Mouse (Mus musculus): ENCODE measurements around the gene Prkab1.

DNA sequence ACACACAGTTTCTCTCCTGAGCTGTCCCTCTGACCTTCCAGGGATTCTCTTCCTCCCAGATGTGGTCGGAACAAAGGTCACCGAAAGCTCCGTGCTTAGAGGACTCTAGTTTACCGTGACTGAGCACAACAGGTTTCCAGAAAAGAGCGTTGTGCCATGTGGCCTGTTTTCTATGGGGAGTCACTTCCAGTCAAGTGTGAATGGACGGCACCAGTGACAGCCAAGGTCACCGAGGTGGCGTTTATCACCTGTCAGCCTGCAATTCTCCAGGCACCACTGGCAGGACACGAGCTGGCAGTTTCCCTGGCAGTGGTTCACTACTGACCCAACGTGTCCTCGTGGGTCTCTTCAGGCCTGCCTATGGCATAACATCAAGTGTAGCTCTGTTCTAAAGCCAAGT is 4.9 kb downstream of the Prkab1 start:
- no peak for TF ChIP-seq CTCF (IDR thresholded peaks at IDR 0.05; ENCODE audit: low read depth, low read length)
- TF ChIP-seq GATA1 (IDR thresholded peaks at IDR 0.05; ENCODE audit: borderline replicate concordance, low read length), result no peak
- no peak for TF ChIP-seq TAL1 (conservative IDR thresholded peaks at IDR 0.05; ENCODE audit: low read depth, low read length)
- TF ChIP-seq POLR2AphosphoS5 (IDR thresholded peaks at IDR 0.05; ENCODE audit: insufficient replicate concordance, low read depth, low read length), result no peak
- TF ChIP-seq GATA2 (IDR thresholded peaks at IDR 0.05; ENCODE audit: borderline replicate concordance, low read depth, low read length), result no peak
